Mouse (Mus musculus) midbrain, postnatal 0 days (tissue): ENCODE measurements around the gene Unc5cl. TPM values are rescaled to one million over a fixed set of nuclear protein-coding genes. Genes with fewer than 3 reads are reported as not detected.

Experiments used
- ATAC-seq: fragments of 200-750 bp; cut with Nextera tagmentation; 2 replicates; pipeline ENCODE4 v1.8.0; 2017; ENCODE audit warnings: moderate number of reproducible peaks, mild to moderate bottlenecking, moderate TSS enrichment, moderate library complexity; ENCODE audit not compliant: low FRiP score
- DNase-seq: peaks from one replicate; pipeline ENCODE4 v3.0.0-alpha.2; 2015; ENCODE audit warnings: low spot score
- H3K27ac ChIP-seq: fragments of 300-500 bp; sonication (generic); 2 replicates; pipeline ENCODE4 v1.5.1; 2014; ENCODE audit warnings: low read depth, mild to moderate bottlenecking, low read length, mixed read lengths
- H3K27me3 ChIP-seq: fragments of 300-500 bp; sonication (generic); 2 replicates; pipeline ENCODE4 v1.6.1; 2014; ENCODE audit warnings: low read length, control low read depth, mixed read lengths; ENCODE audit not compliant: insufficient read depth
- H3K36me3 ChIP-seq: fragments of 300-500 bp; sonication (generic); 2 replicates; pipeline ENCODE4 v1.6.1; 2014; ENCODE audit warnings: low read length, control low read depth, mixed read lengths; ENCODE audit not compliant: insufficient read depth
- H3K4me1 ChIP-seq: fragments of 300-500 bp; sonication (generic); 2 replicates; pipeline ENCODE4 v1.6.1; 2014; ENCODE audit warnings: mild to moderate bottlenecking, control low read depth, antibody characterized with exemption, low read length, mixed read lengths; ENCODE audit not compliant: insufficient read depth
- H3K4me2 ChIP-seq: fragments of 300-500 bp; sonication (generic); 2 replicates; pipeline ENCODE4 v1.6.1; 2014; ENCODE audit warnings: low read depth, mild to moderate bottlenecking, low read length, mixed read lengths; ENCODE audit not compliant: poor library complexity, severe bottlenecking
- H3K4me3 ChIP-seq: fragments of 300-500 bp; sonication (generic); 2 replicates; pipeline ENCODE4 v1.5.1; 2014; ENCODE audit warnings: low read depth, mild to moderate bottlenecking, low read length, moderate library complexity
- H3K9ac ChIP-seq: fragments of 300-500 bp; sonication (generic); replicated peaks from 2 replicates; pipeline ENCODE4 v1.6.1; 2014; ENCODE audit warnings: mild to moderate bottlenecking, low read length, moderate library complexity, mixed read lengths; ENCODE audit not compliant: poor library complexity, severe bottlenecking
- H3K9me3 ChIP-seq: fragments of 300-500 bp; sonication (generic); 2 replicates; pipeline ENCODE4 v1.6.1; 2016; ENCODE audit warnings: low read length, control low read depth
- CTCF ChIP-seq: IDR thresholded peaks from 2 replicates; pipeline ENCODE4 v1.5.1; 2016; ENCODE audit warnings: antibody characterized with exemption, mild to moderate bottlenecking
- WGBS: fragments of 180-500 bp; shearing (Covaris S2); extraction: QIAGEN DNeasy Blood & Tissue Kit; methylation state at CpG from one replicate; pipeline ENCODE4 v1.1.7; 2014; 5-methylcytosine and 5-hydroxymethylcytosine counted together
- polyA plus RNA-seq: library from polyadenylated mRNA; unstranded; fragments of >200 nt; fragmentation: Nextera tagmentation; extraction: Ambion mirVana; gene quantifications from 2 replicates; pipeline ENCODE4 v1.2.1, GENCODE M21; 2015
- total RNA-seq: library from RNA; depleted of rRNA; stranded (reverse); fragments of >200 nt; gene quantifications from 2 replicates; pipeline ENCODE4 v1.2.3, GENCODE M21; 2014

Gene Unc5cl
- total and polyA plus RNA-seq, 2 experiments from 2014 or later, result 0.32 to 0.49 TPM

DNA sequence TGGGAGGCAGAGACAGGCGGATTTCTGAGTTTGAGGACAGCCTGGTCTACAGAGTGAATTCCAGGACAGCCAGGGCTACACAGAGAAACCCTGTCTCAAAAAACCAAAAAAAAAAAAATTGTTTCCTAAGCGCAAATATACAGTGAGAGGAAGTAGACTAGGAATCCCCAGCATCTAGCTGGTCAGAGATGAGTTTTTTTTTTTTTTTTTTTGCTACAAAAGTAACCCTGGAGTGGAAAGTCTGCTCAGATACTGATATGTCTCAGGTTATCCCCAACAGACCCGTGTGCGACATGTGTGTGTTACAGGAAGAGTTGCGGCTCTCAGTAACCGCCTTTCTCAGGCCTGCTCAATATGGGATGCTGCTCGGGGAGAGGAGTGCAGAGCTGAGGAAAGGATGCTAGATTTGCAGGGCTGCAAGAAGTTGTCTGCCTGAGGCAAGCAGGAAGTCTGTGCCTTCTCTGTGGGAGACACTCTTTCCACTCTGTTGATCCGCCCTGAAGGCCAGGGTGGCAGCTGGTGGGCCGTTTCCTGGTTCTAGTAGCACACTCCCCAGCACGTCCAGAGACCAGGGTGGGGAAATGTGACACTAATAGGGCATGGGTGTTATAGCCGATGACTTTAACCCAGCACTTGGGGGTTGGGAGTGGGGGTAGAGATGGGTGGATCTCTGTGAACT, 26.7 kb upstream of the Unc5cl start:
- no peak for ATAC-seq
- H3K9ac ChIP-seq, result no peak overlapping the region
- no peaks in the 10 kb centered on the region for H3K36me3 ChIP-seq
- no peak overlapping the region for H3K27ac ChIP-seq
- no peak for TF ChIP-seq CTCF
- no peak overlapping the region for H3K4me2 ChIP-seq
- DNase-seq, result no peak
- H3K9me3 ChIP-seq, result no peaks in the 10 kb centered on the region
- H3K4me3 ChIP-seq, result no peak overlapping the region
- no peaks in the 10 kb centered on the region for H3K27me3 ChIP-seq
- no peaks in the 10 kb centered on the region for H3K4me1 ChIP-seq
- 65% methylated on average over 11 of the region's 11 CpGs for WGBS

DNA sequence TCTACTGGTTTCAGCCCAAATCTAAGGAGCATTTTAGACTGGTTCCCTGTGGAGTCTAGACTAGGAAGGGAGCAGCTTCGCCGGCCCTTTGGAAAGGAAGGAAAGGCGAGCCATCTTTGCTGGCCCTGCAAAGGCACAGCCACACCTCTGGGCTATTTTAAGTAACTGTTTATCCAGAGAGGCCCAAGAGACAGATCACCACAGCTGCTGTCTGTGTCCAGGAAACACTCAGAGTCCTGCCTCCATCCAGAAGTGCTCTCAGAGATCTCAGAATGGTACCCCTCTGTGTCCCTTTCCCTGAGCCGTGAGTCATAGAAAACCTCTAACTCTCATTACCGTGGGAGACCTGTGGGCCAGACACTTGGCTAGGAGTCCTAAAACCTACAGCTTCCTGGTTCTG, 24.3 kb upstream of the Unc5cl start:
- DNase-seq, result no peak
- no peaks in the 10 kb centered on the region for H3K4me1 ChIP-seq
- WGBS, result 79% methylated on average over 5 of the region's 5 CpGs
- no peaks in the 10 kb centered on the region for H3K36me3 ChIP-seq
- no peaks in the 10 kb centered on the region for H3K9me3 ChIP-seq
- no peak overlapping the region for H3K9ac ChIP-seq
- H3K27ac ChIP-seq, result no peak overlapping the region
- ATAC-seq, result no peak
- H3K4me2 ChIP-seq, result no peak overlapping the region
- H3K4me3 ChIP-seq, result no peak overlapping the region
- TF ChIP-seq CTCF, result no peak
- H3K27me3 ChIP-seq, result no peaks in the 10 kb centered on the region

DNA sequence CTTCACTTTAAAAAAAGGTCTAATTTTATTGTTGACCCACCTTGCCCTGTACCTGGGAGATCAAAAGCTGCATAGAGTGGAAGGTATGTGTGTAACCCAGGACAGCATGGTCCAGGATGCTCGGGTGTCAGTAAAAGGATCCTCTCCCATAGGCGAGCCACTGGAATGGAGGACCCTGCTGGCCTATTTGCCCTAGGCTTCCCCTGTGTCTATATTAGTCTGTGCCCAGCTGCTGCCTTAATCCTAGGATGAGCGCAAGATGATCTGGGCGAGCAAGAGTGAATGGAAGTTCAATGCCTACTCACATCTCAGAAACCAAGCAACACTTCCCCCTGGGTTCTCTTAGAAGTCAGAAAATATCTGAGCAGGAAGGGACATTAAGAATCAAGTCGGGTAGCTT, 23.6 kb upstream of the Unc5cl start:
- Histone ChIP-seq H3K27me3 (no peaks in the 10 kb centered on the region), H3K27ac (no peak overlapping the region), H3K9ac (no peak overlapping the region), H3K9me3 (no peaks in the 10 kb centered on the region), H3K4me3 (no peak overlapping the region), H3K4me1 (no peaks in the 10 kb centered on the region), H3K4me2 (no peak overlapping the region), H3K36me3 (no peaks in the 10 kb centered on the region)
- no peak for ATAC-seq
- DNase-seq, result no peak
- WGBS, result 72% methylated on average over 5 of the region's 5 CpGs
- no peak for TF ChIP-seq CTCF

- Histone ChIP-seq H3K9ac (no peak within 1 kb of the TSS), H3K36me3 (no peaks in the 10 kb centered on the region), H3K9me3 (no peaks in the 10 kb centered on the region), H3K4me3 (no peak within 1 kb of the TSS), H3K27me3 (no peaks in the 10 kb centered on the region), H3K4me1 (no peaks in the 10 kb centered on the region), H3K27ac (no peak within 1 kb of the TSS), H3K4me2 (no peak within 1 kb of the TSS)
- DNase-seq, result peak; percentile 33
- ATAC-seq, result peak; percentile 21; the same call in 1 of the 2 replicates
- TF ChIP-seq CTCF, result no peak
- WGBS, result 70% methylated on average over 16 of the region's 16 CpGs
Observed at GRCm38 (mm10) chr17:48432158-48432980, 22.3 kb upstream of the Unc5cl start, which contains the start of gene Apobec2. Gene Apobec2, minus strand, starts transcription at chr17:48432930.

- H3K9me3 ChIP-seq, result no peaks in the 10 kb centered on the region
- TF ChIP-seq CTCF, result no peak
- H3K4me2 ChIP-seq, result no peak overlapping the region
- no peak overlapping the region for H3K4me3 ChIP-seq
- no peaks in the 10 kb centered on the region for H3K27me3 ChIP-seq
- H3K36me3 ChIP-seq, result no peaks in the 10 kb centered on the region
- no peaks in the 10 kb centered on the region for H3K4me1 ChIP-seq
- no peak for DNase-seq
- ATAC-seq, result no peak
- no peak overlapping the region for H3K9ac ChIP-seq
- 78% methylated on average over 20 of the region's 20 CpGs for WGBS
- H3K27ac ChIP-seq, result no peak overlapping the region
Observed at GRCm38 (mm10) chr17:48433006-48433655, 21.6 kb upstream of the Unc5cl start.
